Mouse (Mus musculus): ENCODE results near the gene Coa3. TPM values are rescaled to one million over a fixed set of nuclear protein-coding genes. Genes with fewer than 3 reads are reported as not detected.
"Not testable (repeated sequence)": the region's sequence is repeated elsewhere in the genome, so short reads cannot be mapped to it uniquely, and the experiment has no call there.

Coa3 gene
- polyA plus RNA-seq (2016; fragmentation: Nextera tagmentation; extraction: Ambion mirVana): 193 and 204 TPM in 2 replicates

DNA sequence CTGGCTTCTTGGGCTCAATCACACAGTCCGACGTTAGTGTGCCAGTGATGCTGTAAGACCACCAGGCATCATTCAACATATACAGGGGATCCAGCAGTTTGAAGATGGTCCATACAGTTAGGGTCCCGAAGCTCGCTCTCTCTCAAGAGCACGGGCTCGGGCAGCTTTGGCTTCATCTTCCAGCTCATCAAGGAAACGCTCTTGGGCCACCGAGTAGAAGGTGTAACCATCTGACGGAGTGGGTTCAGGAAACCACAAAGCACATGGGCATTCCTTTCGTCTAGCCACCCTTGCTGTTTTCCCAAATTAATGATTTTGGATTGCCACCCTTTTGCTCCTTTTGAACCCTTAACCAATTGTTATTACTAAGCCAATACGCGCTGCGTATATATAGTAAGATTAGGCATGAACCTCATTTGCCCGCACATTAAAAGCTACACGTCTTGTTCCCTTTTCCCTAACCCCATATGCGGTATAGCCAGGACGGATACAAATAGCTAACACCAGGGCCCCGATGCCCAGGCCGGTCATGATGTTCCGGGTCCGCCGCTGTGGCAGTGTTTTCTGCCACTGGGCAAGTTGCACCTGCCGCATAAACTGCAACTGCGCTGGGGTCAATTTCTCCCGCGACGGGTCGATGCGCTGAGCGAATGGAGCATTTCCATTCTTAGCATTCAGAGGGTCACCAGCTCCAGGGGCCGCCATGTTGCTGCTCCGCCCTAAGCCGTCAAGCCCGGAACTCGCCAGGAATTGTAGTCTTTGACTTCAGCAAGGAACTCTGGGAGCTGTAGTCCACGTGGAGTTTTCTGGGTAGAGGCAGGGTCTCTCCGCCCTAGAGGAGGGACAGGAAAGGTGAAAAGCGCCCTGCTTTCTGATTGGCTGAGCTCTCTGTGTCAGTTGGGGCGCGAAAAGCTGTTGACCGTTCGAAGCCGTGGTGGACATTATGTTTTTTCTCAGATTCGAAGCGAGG lies at the start of gene Coa3, which contains the start of gene Cntd1:
TSS of gene Coa3 (minus strand) at position 892 of the 970 bp plus-strand sequence.
TSS of gene Cntd1 (plus strand) at position 790 of the 970 bp plus-strand sequence.
- Histone ChIP-seq H3K9ac (replicated peaks) (peak within 1 kb of the TSS; percentile 71), H3K36me3 (peaks cover 16% of the 10 kb centered on the region; the same call in 1 of the 2 replicates), H3K27ac (no peak within 1 kb of the TSS), H3K4me3 (replicated peaks) (peak within 1 kb of the TSS; percentile 70), H3K27me3 (peaks cover 22% of the 10 kb centered on the region), H3K4me1 (replicated peaks) (peaks cover 23% of the 10 kb centered on the region), H3K9me3 (no peaks in the 10 kb centered on the region), H3K4me2 (peak within 1 kb of the TSS; percentile 78)
- ATAC-seq (ENCODE audit: insufficient number of reproducible peaks, insufficient read depth, low FRiP score, low TSS enrichment, low read depth): peak; percentile 90
- 12% methylated on average over 45 of the region's 45 CpGs for WGBS

DNA sequence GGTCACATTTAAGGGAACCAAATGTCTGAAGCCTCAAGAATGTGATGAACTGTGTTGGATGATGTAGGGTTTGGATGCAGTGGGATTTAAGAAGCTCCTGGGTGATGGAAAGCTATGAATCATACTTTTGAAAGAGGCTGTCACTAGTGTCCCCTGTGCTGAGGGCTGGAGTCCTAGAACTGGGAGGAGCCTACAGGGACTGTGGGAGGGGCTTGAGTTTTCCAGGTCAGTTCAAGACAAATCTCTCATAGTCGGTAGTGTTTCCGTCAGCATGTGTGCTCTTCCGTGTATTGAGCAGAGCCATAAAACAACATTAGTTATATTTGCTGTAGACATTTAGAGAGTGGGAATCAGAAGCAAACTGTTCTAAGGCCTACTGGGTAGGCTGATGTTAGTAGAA lies 48.4 kb upstream of the Coa3 start:
- H3K9ac ChIP-seq (replicated peaks): no peak overlapping the region
- peaks cover 42% of the 10 kb centered on the region for H3K36me3 ChIP-seq
- ATAC-seq (ENCODE audit: insufficient number of reproducible peaks, insufficient read depth, low FRiP score, low TSS enrichment, low read depth): no peak
- no peak overlapping the region for H3K4me2 ChIP-seq
- 60% methylated on average over 3 of the region's 3 CpGs for WGBS
- no peaks in the 10 kb centered on the region for H3K27me3 ChIP-seq
- no peaks in the 10 kb centered on the region for H3K4me1 ChIP-seq (replicated peaks)
- no peak overlapping the region for H3K4me3 ChIP-seq (replicated peaks)
- H3K9me3 ChIP-seq: no peaks in the 10 kb centered on the region
- no peak overlapping the region for H3K27ac ChIP-seq

DNA sequence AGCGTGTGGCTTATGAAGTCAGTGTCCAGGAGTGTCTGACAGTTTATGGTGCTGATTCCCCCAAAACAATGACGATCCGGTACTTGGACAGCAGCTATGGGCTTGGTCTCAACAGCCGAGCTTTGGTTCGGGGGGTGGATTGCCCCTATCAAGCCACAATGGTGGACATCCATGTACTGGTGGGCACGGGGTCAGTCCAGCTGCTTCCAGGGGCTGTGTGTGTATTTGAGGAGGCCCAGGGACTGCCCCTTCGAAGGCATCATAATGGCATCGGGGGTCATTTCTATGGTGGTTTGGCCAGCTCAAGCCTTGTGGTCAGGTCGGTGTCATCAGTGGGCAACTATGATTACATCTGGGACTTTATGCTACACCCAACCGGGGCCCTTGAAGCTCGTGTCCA lies 47.2 kb upstream of the Coa3 start:
- Histone ChIP-seq H3K4me1 (replicated peaks) (no peaks in the 10 kb centered on the region), H3K4me3 (replicated peaks) (no peak overlapping the region), H3K9me3 (no peaks in the 10 kb centered on the region), H3K36me3 (peaks cover 54% of the 10 kb centered on the region), H3K4me2 (no peak overlapping the region), H3K27me3 (no peaks in the 10 kb centered on the region), H3K9ac (replicated peaks) (no peak overlapping the region), H3K27ac (no peak overlapping the region)
- WGBS: 86% methylated on average over 11 of the region's 11 CpGs
- ATAC-seq (ENCODE audit: insufficient number of reproducible peaks, insufficient read depth, low FRiP score, low TSS enrichment, low read depth): no peak

DNA sequence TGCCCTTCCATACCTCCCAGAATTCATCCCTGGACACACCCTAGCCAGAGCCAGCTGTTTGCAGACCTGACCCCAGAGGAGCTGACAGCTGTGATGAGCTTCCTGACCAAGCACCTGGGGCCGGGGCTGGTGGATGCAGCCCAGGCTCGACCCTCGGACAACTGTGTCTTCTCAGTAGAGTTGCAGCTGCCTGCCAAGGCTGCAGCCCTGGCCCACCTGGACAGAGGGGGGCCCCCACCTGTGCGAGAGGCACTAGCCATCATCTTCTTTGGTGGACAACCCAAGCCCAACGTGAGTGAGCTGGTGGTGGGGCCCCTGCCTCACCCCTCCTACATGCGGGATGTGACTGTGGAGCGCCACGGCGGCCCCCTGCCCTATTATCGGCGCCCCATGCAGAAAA lies 46.3 kb upstream of the Coa3 start:
- H3K36me3 ChIP-seq: peaks cover 63% of the 10 kb centered on the region

DNA sequence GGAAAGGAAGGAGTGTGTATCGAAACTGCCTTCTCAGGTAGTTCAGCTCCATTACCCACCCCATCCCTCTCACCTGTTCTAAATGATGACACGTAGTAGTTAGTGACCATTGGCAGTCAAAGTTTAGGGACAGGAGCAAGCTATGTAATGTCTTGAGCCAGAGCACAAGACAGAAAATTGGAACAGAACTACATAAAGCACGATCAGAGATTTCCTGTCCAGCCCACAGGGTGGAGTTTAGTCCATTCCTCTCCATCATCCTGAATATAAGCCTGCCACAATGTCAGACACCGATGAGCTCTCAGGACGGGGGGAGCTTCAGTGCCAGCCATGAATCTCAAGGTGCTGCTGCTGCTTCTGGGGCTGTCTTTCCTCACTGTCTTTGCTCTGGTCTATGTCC lies 45.8 kb upstream of the Coa3 start, which contains the start of gene Aoc2:
TSS of gene Aoc2 (plus strand) at position 301 of the 400 bp plus-strand sequence.
- Histone ChIP-seq H3K27ac (no peak within 1 kb of the TSS), H3K4me2 (no peak within 1 kb of the TSS), H3K4me3 (replicated peaks) (no peak within 1 kb of the TSS), H3K36me3 (peaks cover 68% of the 10 kb centered on the region), H3K27me3 (no peaks in the 10 kb centered on the region), H3K9ac (replicated peaks) (no peak within 1 kb of the TSS), H3K9me3 (no peaks in the 10 kb centered on the region), H3K4me1 (replicated peaks) (no peaks in the 10 kb centered on the region)
- no peak for ATAC-seq (ENCODE audit: insufficient number of reproducible peaks, insufficient read depth, low FRiP score, low TSS enrichment, low read depth)
- 96% methylated on average over 5 of the region's 5 CpGs for WGBS

More for the DNA sequence above, 46.3 kb upstream of the Coa3 start:
- not testable (repeated sequence) for H3K9me3 ChIP-seq; H3K27me3 ChIP-seq; H3K4me3 ChIP-seq (replicated peaks); H3K9ac ChIP-seq (replicated peaks); H3K4me2 ChIP-seq; H3K27ac ChIP-seq; ATAC-seq (ENCODE audit: insufficient number of reproducible peaks, insufficient read depth, low FRiP score, low TSS enrichment, low read depth); H3K4me1 ChIP-seq (replicated peaks)
- 94% methylated on average over 11 of the region's 11 CpGs for WGBS

DNA sequence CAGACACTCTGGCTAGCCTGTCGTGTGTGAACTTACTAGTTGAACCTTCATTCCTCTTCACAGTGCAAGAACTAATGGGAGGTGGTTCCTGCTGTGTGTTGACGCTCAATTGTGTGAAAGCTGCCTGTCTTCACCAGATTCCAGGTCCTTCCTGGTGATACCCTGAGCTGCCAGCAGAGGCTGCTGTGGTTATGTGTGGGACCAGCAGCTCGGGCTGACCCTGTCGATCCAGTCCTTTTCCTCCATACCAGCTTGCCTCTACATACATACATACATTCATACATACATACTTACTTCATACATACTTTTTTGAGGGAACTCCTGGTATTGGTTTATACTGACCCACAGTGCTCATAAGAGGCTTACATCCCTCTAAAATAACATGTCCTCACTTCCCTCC lies 44.7 kb upstream of the Coa3 start:
- ATAC-seq (ENCODE audit: insufficient number of reproducible peaks, insufficient read depth, low FRiP score, low TSS enrichment, low read depth): no peak
- H3K36me3 ChIP-seq: peaks cover 79% of the 10 kb centered on the region

DNA sequence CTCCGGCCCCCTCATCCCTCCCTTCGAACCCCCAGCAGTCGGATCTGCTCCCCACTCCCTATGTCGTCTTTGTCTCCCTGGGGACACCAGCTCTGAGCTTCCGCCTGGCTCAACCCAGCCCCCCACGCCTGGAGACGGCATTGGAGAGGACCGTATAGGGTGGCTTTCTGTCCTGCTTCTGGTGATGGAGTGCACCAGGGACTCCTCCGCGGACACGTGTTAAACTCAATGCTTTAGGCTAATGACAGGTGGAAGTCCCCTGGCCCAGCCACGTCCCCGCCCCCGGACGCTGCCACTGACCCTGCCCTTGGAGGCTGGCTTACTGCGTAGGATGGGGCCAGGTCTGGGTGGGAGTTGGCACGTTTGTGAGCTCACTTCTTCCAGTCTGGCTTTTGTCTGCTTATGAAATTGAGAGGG lies 37.6 kb upstream of the Coa3 start:
- peak overlapping the region; percentile 85 for H3K9ac ChIP-seq (replicated peaks)

More for the DNA sequence above, 44.7 kb upstream of the Coa3 start:
- 21% methylated on average over 4 of the region's 4 CpGs for WGBS
- no peak overlapping the region for H3K4me3 ChIP-seq (replicated peaks)
- H3K4me1 ChIP-seq (replicated peaks): no peaks in the 10 kb centered on the region
- no peaks in the 10 kb centered on the region for H3K9me3 ChIP-seq
- no peak overlapping the region for H3K9ac ChIP-seq (replicated peaks)
- H3K27ac ChIP-seq: no peak overlapping the region
- no peaks in the 10 kb centered on the region for H3K27me3 ChIP-seq
- no peak overlapping the region for H3K4me2 ChIP-seq

DNA sequence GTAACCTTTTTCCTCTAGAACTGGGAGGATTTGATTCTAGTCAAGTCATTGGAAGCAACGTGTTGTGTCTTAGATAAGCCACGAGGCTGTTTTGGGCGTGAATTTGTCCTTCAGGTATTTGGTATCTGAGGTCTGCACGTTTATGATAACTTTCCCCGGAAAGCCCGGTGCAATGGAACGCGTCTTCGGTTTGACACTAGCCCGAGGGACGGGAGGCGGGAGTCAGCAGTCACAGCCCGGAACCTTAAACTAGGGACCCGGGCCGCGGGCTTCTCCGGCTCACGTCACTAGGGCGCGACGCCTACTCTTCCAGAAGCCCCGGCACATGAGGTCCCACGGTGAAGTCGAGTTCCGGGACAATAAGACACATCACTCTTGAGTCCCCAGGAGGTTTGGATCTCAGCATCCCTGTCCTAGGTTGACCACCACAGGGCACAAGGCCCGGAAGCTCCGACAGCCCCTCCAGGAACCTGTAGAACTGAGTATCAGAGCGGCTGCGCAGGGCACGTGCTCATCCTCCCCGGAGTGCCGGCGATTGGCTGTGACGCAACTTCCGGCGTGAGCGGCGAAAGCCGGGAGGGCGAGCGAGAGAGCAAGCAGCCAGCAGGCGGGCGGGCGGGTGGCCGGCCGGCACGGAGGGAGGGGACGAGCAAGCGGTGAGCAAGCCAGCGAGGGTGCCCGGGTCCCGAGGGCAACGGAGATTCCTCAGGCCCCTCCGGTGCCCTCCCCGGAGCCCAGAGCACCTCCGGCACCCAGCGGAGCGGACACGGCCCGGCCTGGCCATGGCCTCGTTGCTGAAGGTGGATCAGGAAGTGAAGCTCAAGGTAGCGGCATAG lies 37.0 kb upstream of the Coa3 start, which contains the start of gene Psme3:
TSS of gene Psme3 (plus strand) at position 549 of the 836 bp plus-strand sequence.
- H3K4me3 ChIP-seq (replicated peaks): peak within 1 kb of the TSS; percentile 97
- whole genome bisulfite sequencing: under 1% methylated on average over 62 of the region's 62 CpGs
- H3K9me3 ChIP-seq: no peaks in the 10 kb centered on the region
- ATAC-seq (ENCODE audit: insufficient number of reproducible peaks, insufficient read depth, low FRiP score, low TSS enrichment, low read depth): peak; percentile 87
- H3K27me3 ChIP-seq: no peaks in the 10 kb centered on the region
- H3K27ac ChIP-seq: peak within 1 kb of the TSS; percentile 66
- H3K4me1 ChIP-seq (replicated peaks): peaks cover 11% of the 10 kb centered on the region
- H3K4me2 ChIP-seq: peak within 1 kb of the TSS; percentile 98
- H3K36me3 ChIP-seq: peaks cover 34% of the 10 kb centered on the region
- H3K9ac ChIP-seq (replicated peaks): peak within 1 kb of the TSS; percentile 85

More for the DNA sequence above, 37.6 kb upstream of the Coa3 start:
- Histone ChIP-seq H3K27me3 (no peaks in the 10 kb centered on the region), H3K4me1 (replicated peaks) (peaks cover 11% of the 10 kb centered on the region), H3K27ac (peak overlapping the region; percentile 66), H3K4me3 (replicated peaks) (peak overlapping the region; percentile 97), H3K36me3 (peaks cover 40% of the 10 kb centered on the region), H3K9me3 (no peaks in the 10 kb centered on the region), H3K4me2 (peak overlapping the region; percentile 98)
- 0 out of 2 replicates have a peak, but pooled peaks have one; percentile 22 for ATAC-seq (ENCODE audit: insufficient number of reproducible peaks, insufficient read depth, low FRiP score, low TSS enrichment, low read depth)
- under 1% methylated on average over 17 of the region's 17 CpGs for whole genome bisulfite sequencing

DNA sequence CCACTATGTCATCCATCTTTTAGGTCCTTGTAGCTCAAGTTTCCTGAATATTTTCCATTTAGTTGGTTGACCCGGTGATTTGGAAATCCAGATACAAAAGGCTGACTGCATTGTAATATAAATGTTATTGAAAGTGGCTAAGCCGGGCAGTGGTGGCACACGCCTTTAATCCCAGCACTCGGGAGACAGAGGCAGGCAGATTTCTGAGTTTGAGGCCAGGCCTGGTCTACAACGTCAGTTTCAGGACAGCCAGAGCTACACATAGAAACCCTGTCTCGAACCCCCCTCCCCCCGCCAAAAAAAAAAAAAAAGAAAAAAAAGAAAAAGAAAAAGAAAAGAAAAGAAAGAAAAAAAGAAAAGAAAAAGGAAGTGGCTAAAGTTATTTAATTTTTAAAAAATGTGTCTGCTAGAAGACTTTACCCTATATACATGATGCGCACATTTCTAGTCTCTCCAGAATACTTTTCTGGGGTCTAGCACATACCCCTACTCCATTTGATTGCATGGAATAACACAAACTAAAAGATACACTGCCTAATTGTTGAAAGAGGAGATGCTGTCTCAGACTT lies 36.3 kb upstream of the Coa3 start:
- WGBS: 79% methylated on average over 8 of the region's 8 CpGs
- Histone ChIP-seq H3K4me1 (replicated peaks) (peaks cover 11% of the 10 kb centered on the region), H3K27me3 (no peaks in the 10 kb centered on the region), H3K9ac (replicated peaks) (peak overlapping the region; percentile 85; the same call in 1 of the 2 replicates), H3K4me2 (peak overlapping the region; percentile 98), H3K36me3 (peaks cover 27% of the 10 kb centered on the region), H3K9me3 (no peaks in the 10 kb centered on the region), H3K27ac (peak overlapping the region; percentile 66; the same call in 1 of the 2 replicates), H3K4me3 (replicated peaks) (peak overlapping the region; percentile 97)
- ATAC-seq (ENCODE audit: insufficient number of reproducible peaks, insufficient read depth, low FRiP score, low TSS enrichment, low read depth): no peak

DNA sequence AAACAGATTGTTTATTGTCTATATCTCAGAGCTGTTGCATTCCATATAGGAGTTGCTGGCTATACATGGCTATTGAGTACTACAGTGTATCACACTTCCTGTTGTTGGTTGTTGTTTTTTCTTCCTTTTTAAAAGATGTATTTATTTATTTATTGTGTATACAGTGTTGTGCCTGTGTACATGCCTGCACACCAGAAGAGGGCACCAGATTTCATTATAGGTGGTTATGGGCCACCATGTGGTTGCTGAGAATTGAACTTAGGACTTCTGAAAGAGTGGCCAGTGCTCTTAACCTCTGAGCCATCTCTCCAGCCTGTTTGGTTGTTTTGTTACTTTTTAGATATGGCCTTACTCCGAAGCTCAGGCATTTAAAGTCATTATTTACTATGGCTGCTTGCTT lies 35.7 kb upstream of the Coa3 start:
- ATAC-seq (ENCODE audit: insufficient number of reproducible peaks, insufficient read depth, low FRiP score, low TSS enrichment, low read depth): no peak
- Histone ChIP-seq H3K4me3 (replicated peaks) (no peak overlapping the region), H3K9ac (replicated peaks) (no peak overlapping the region), H3K27ac (no peak overlapping the region), H3K4me2 (no peak overlapping the region), H3K9me3 (no peaks in the 10 kb centered on the region), H3K27me3 (no peaks in the 10 kb centered on the region), H3K36me3 (peaks cover 21% of the 10 kb centered on the region), H3K4me1 (replicated peaks) (peaks cover 11% of the 10 kb centered on the region)
- WGBS: 94% methylated on average over 1 of the region's 1 CpGs

All from limb, embryonic 12.5 days (tissue).